Mouse (Mus musculus): ENCODE measurements around the gene Cd8b1. TPM values are rescaled to one million over a fixed set of nuclear protein-coding genes. Genes with fewer than 3 reads are reported as not detected.

Gene Cd8b1
- total RNA-seq, 2 experiments from 2014 or later: not detected

Other genes with a start within 250 kb of the Cd8b1 start
- 1 to 10 TPM; 5.9 to 6.2 TPM for gene Thnsl2, start 178.3 kb upstream of the Cd8b1 start, total RNA-seq (2021)
- gene Fabp1, start 123.0 kb upstream of the Cd8b1 start, total RNA-seq (2021): not detected
- 10 to 100 TPM; 23.6 to 27.9 TPM for gene Krcc1, start 51.1 kb upstream of the Cd8b1 start, total RNA-seq (2021)
- gene Smyd1, start 555 bp upstream of the Cd8b1 start, total RNA-seq (2021): 100 to 1,000 TPM; 228 to 241 TPM
- under 1 TPM in 1 of 2 experiments, not detected in 1; 0.10 TPM for gene Cd8a, start 50.6 kb downstream of the Cd8b1 start, total RNA-seq (2021)
- gene Rmnd5a, start 117.8 kb downstream of the Cd8b1 start, total RNA-seq (2021): 10 to 100 TPM; 58.8 to 64.5 TPM
- gene Rnf103, start 171.1 kb downstream of the Cd8b1 start, total RNA-seq (2021): 10 to 100 TPM; 18.2 to 19.1 TPM
- gene Chmp3, start 221.0 kb downstream of the Cd8b1 start, total RNA-seq (2021): 10 to 100 TPM; 39.4 to 40.6 TPM